Mouse (Mus musculus) cerebral cortex, adult 2 months (tissue): ENCODE data around the gene Cyld.

ENCODE experiments used
- WGBS: fragments of 180-500 bp; shearing (Covaris S2); methylation state at CpG from one replicate; pipeline ENCODE4 v1.1.7; 2018; 5-methylcytosine and 5-hydroxymethylcytosine counted together

Cyld gene

GRCm38 (mm10) chr8:88691342-88691948 is 5.4 kb upstream of the Cyld start:
- WGBS: 52% methylated on average over 4 of the region's 4 CpGs

GRCm38 (mm10) chr8:88691961-88692360 is 4.9 kb upstream of the Cyld start:
- WGBS: 54% methylated on average over 7 of the region's 7 CpGs

DNA sequence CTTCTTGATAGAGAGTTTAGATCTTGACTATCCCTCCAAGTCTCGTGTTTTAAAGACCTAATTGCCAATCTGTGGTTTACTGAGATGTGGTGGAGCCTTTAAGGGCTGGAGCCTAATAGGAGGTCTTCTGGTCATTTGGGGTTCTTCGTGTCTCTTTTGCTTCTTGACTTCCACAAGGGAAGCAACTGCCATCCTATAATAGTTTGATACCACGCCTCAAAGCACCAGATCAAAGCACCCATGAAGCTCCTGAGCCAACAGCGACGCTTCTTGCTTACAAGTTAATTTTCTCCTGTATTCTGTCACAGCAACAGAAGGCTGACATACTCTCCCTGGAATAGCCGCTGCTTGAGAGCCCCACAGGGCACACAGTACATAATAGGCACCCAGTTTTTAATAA is 4.0 kb upstream of the Cyld start:
- WGBS: 87% methylated on average over 6 of the region's 6 CpGs

DNA sequence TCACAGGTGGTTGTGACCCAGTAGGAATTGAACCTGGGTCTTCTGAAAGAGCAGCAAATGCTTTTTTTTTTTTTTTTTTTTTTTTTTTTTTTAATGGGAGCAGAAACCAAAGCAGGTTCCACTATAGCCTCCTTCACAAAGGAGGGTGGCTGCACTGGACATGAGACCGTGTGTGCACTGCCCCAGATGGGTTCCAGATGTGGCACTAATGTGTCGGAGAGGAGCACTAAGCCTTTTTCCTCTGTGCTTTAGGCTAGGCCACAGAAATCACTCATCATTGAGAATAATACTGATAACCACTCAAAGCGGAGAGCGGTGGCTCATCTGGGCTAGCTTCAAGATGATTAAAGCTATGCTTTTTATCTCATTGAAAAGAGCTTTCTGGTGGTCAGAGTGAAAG is 3.5 kb upstream of the Cyld start:
- WGBS: 95% methylated on average over 4 of the region's 4 CpGs

DNA sequence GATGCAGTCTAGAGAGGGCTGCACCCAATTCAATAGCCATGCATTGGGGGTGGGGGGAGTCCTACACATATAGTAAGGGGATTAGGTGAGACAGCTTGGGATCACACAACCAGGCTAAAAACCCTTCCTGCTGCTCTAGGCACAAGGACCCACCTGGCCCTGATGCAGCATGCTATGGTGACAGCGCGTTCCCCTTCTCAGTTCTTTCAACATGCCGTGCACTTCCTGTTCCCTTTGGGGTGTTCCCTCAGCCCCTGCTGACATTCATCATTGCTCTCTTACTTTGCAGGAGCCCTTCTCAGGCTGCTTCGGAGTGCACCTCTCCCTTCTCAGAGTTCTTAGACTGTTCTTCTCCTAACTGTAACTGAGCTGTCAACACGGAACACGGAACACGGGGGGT is 2.5 kb upstream of the Cyld start:
- WGBS: 80% methylated on average over 7 of the region's 7 CpGs

DNA sequence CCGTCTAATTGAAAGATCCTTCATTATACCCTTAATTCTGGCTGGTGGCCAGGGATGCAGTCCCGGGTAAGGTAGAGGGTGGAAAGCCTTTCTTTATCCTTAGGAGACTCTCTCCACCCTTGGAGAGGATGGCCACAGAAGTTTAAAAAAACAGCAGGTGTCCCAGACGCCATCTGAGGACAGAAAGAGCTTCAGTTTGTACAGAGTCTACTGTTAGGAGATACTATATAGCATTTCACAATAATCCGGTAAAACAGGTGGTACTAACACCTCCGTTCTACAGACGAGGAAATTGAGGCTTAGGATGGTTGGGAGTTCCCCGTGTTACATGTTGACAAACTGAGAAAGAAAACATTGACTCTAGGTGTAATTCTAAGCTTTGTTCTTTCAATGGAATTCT is 600 bp upstream of the Cyld start:
- 4% methylated on average over 7 of the region's 7 CpGs for WGBS

GRCm38 (mm10) chr8:88697642-88698031 is 809 bp downstream of the Cyld start:
- 0% methylated on average over 4 of the region's 4 CpGs for WGBS

DNA sequence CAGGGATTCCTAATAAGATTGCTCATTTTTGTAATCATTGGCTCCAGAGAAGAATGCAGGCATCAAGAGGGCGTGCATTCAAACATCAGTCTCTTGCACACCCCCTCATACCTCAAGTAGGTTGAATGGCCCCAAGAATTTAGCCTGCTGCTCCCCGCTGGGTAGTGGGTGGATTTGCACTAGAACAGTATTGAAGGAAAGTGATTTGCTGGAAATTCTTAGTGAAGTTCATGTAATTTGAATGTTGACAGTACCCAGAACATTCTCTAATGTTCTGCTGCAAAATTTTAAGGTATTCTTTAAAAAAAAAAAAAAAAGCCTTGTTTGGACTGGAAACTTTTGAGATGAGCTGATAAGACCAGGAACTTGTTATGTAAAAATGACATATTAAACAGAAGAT is 1.2 kb downstream of the Cyld start:
- WGBS: 22% methylated on average over 2 of the region's 2 CpGs

- 24% methylated on average over 2 of the region's 2 CpGs for WGBS
Measured at GRCm38 (mm10) chr8:88701611-88702010, 4.8 kb downstream of the Cyld start.

DNA sequence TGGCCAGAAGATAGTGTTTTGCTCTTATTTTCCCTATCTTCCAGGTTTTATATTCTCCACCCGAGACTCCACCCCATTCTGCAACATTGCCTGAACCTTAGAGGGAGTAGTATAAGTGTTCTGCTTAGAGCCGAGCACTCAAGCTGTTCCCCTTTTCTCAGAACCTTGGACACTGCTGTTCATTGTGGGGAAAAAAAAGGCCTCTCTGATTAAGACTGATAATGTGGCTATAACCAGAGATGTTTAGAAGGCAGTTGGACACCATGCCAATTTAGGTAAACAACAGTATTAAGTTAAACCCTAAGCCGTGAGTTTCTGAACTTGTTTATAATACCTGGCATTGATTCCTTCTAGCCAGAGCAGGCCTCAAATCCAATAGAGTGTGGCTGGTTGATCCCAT is 6.0 kb downstream of the Cyld start:
- 72% methylated on average over 3 of the region's 3 CpGs for whole genome bisulfite sequencing

GRCm38 (mm10) chr8:88723256-88723963 is 26.6 kb downstream of the Cyld start:
- 93% methylated on average over 2 of the region's 2 CpGs for WGBS

GRCm38 (mm10) chr8:88755175-88755791 is 58.5 kb downstream of the Cyld start:
- under 1% methylated on average over 14 of the region's 14 CpGs for WGBS

GRCm38 (mm10) chr8:88761980-88762379 is 65.2 kb downstream of the Cyld start:
- 91% methylated on average over 12 of the region's 12 CpGs for WGBS

DNA sequence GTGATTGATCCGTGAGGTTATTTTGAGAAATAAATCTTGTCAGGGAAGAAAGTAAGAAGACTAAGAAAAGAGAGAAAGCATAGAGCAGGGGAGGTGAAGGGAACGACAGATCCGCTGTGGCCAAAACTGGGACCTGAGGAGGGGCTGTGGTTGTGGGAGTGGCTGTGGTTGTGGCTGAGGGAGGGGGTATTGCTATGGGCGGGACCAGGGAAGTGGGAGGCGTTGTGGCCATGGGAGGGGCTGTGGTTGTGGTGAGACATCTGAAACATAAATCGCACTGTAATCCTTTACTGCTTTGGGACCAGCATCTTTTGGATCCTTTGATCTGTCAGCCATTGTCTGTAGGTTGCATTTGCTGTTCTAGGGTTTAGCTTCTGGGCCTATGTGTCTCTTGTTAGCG is 74.4 kb downstream of the Cyld start:
- 88% methylated on average over 7 of the region's 7 CpGs for WGBS

GRCm38 (mm10) chr8:88774593-88775297 is 77.9 kb downstream of the Cyld start:
- 43% methylated on average over 19 of the region's 19 CpGs for WGBS

DNA sequence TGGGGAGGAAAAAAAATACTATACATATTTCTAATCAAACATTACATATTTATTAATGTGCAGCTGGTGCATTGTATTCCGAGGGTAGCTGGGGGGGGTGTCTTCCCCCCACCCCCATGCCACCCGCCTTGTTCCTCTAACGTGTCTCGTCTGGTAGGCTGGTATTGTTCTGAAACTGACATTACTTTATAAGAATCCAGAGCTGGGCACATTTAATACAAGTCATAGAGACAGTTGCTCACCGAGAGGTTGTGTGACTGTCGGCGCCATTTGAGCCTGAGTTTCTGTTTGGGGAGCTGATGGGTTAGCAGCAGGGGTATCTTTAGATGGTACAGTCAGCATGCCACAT is 78.4 kb downstream of the Cyld start:
- WGBS: 60% methylated on average over 7 of the region's 7 CpGs

GRCm38 (mm10) chr8:88780142-88780541 is 83.3 kb downstream of the Cyld start:
- 94% methylated on average over 3 of the region's 3 CpGs for WGBS

- WGBS: 92% methylated on average over 5 of the region's 5 CpGs
Measured at GRCm38 (mm10) chr8:88781283-88781682, 84.5 kb downstream of the Cyld start.

DNA sequence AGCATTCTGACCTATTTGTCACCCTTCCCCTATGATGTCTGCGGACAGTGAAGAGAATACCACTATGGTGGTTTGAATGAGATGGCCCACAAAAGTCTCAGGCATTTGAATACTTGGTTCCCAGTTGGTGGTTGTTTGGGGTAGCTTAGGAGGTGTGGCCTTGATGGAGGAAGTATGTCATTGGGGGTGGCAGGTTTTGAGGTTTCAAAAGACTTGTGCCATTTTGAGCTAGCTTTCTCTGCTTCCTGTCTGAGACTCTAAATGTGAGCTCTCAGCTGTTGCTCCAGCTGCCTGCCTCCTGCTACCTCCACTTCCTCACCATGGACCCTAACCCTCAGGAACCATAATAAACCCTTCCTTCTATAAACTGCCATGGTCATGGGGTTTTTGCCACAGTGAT is 86.9 kb downstream of the Cyld start:
- WGBS: 89% methylated on average over 1 of the region's 1 CpGs

GRCm38 (mm10) chr8:88788335-88788734 is 91.5 kb downstream of the Cyld start:
- WGBS: 78% methylated on average over 3 of the region's 3 CpGs

GRCm38 (mm10) chr8:88792691-88793323 is 96.0 kb downstream of the Cyld start:
- 61% methylated on average over 8 of the region's 8 CpGs for WGBS

- WGBS: 81% methylated on average over 9 of the region's 9 CpGs
Measured at GRCm38 (mm10) chr8:88793324-88793722, 96.5 kb downstream of the Cyld start.
